Mouse (Mus musculus): ENCODE measurements around the gene Bptf. TPM values are rescaled to one million over a fixed set of nuclear protein-coding genes. Genes with fewer than 3 reads are reported as not detected.
A peak's percentile ranks its signal among the peaks of the same experiment; 100 is the strongest.
"Not testable (repeated sequence)": the region's sequence is repeated elsewhere in the genome, so short reads cannot be mapped to it uniquely, and the experiment has no call there.

Bptf gene
- total RNA-seq, 1 experiment = 86.4 TPM

DNA sequence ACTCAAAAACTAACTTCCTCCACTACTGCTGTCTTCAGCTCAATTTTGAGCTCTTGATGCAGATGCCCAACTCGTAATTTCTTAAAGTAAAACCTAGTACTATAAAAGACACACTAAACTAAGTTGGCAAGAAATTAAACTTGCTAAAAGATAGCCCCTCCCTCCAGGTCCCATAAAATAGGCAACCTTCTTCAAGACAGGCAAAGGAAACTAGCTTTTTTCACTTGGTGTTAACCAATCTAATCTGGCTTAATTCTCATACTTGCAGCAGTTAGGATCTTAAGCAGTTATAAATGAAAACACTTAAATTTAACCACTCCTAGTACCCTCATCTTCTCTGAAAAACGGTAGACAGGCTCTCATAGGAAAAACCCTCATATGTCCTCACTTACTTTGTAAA, 2.3 kb downstream of the Bptf start:
- H3K4me3 ChIP-seq (ENCODE audit: insufficient read depth in 1 of 2, low read depth in 1 of 2, low read length in 2 of 2, poor library complexity in 1 of 2, severe bottlenecking in 1 of 2) = peak overlapping the region; percentile 31 to 91
- no peaks in the 10 kb centered on the region; the same call in 1 of the 2 replicates for H3K36me3 ChIP-seq (ENCODE audit: control insufficient read depth, insufficient read depth, low read length, poor library complexity, severe bottlenecking)
- peaks cover 2 to 7% of the 10 kb centered on the region in 2 experiments; a peak in 2 of 4 replicates for H3K4me1 ChIP-seq (ENCODE audit: control insufficient read depth in 2 of 2, insufficient read depth in 2 of 2, low read length in 2 of 2, poor library complexity in 1 of 2)
- DNase-seq (ENCODE audit: low read depth, low spot score) = no peak
- no peak overlapping the region for H3K27ac ChIP-seq (ENCODE audit: insufficient read depth, low read depth, low read length, poor library complexity, severe bottlenecking)
- in situ Hi-C loops (cut with MboI; ENCODE audit: low sequenced_read_pairs in 2 of 2, unreplicated experiment in 2 of 2) = no loop called here
- no peaks in the 10 kb centered on the region for H3K9me3 ChIP-seq (ENCODE audit: control insufficient read depth, insufficient read depth, low read depth, low read length)
- H3K9ac ChIP-seq (ENCODE audit: insufficient read depth, low read depth, low read length, poor library complexity, severe bottlenecking) = no peak overlapping the region
- no peak for TF ChIP-seq ZC3H11A (IDR thresholded peaks at IDR 0.05; ENCODE audit: borderline replicate concordance, low read depth, low read length)
- no peak for TF ChIP-seq CHD2 (IDR thresholded peaks at IDR 0.05; ENCODE audit: low read depth, low read length)
- TF ChIP-seq MAFK (IDR thresholded peaks at IDR 0.05; ENCODE audit: insufficient read depth, low read depth, low read length) = no peak
- TF ChIP-seq HCFC1 (IDR thresholded peaks at IDR 0.05; ENCODE audit: borderline replicate concordance, insufficient read depth, low read length) = no peak
- no peak for TF ChIP-seq ZNF384 (IDR thresholded peaks at IDR 0.05; ENCODE audit: low read depth, low read length)

DNA sequence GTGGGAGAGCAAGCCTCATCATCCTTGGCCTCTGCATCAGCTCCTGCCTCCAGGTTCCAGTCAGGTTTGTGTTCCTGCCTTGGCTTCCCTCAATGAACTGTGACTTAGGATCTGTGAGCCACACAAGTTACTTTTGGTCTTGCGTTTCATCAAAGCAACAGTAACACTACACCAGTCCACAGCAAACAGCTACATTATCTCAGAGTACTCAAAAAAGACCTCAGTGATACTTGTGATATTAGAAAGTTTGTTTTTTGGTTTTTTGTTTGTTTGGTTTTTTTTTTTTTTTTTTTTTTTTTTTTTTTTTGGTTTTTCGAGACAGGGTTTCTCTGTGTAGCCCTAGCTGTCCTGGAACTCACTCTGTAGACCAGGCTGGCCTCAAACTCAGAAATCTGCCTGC, 5.2 kb downstream of the Bptf start:
- peak; percentile 74 for TF ChIP-seq ZNF384 (IDR thresholded peaks at IDR 0.05; ENCODE audit: low read depth, low read length)
- H3K27ac ChIP-seq (ENCODE audit: insufficient read depth, low read depth, low read length, poor library complexity, severe bottlenecking); in situ Hi-C loops (cut with MboI; ENCODE audit: low sequenced_read_pairs in 2 of 2, unreplicated experiment in 2 of 2); DNase-seq (ENCODE audit: low read depth, low spot score); H3K4me3 ChIP-seq (ENCODE audit: insufficient read depth in 1 of 2, low read depth in 1 of 2, low read length in 2 of 2, poor library complexity in 1 of 2, severe bottlenecking in 1 of 2); H3K9ac ChIP-seq (ENCODE audit: insufficient read depth, low read depth, low read length, poor library complexity, severe bottlenecking); H3K36me3 ChIP-seq (ENCODE audit: control insufficient read depth, insufficient read depth, low read length, poor library complexity, severe bottlenecking); H3K9me3 ChIP-seq (ENCODE audit: control insufficient read depth, insufficient read depth, low read depth, low read length): not testable (repeated sequence)
- H3K4me1 ChIP-seq (ENCODE audit: control insufficient read depth in 2 of 2, insufficient read depth in 2 of 2, low read length in 2 of 2, poor library complexity in 1 of 2) = peaks cover 4 to 18% of the 10 kb centered on the region in 2 experiments; a peak in 2 of 4 replicates

DNA sequence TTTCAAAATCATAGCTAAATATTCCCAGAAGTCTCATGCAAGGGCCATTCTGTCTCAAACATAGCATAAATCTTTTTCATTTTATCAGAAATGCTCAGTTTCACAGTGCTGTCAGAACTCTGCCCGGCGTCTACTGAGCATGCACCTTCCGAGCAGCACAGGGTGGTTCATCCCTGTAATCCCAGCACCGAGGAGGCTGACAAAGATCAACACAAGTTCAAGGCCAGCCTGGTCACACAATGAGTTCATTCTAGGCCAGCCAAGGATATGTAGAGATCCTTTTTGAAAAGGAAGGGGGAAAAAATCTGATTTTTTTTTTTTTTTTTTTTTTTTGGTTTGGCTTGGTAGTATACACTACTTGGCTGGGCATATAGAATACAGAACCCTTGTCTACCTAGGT, 6.9 kb downstream of the Bptf start:
- no peak for DNase-seq (ENCODE audit: low read depth, low spot score)
- Histone ChIP-seq H3K36me3 (ENCODE audit: control insufficient read depth, insufficient read depth, low read length, poor library complexity, severe bottlenecking) (no peaks in the 10 kb centered on the region; the same call in 1 of the 2 replicates), H3K27ac (ENCODE audit: insufficient read depth, low read depth, low read length, poor library complexity, severe bottlenecking) (no peak overlapping the region), H3K4me1 (ENCODE audit: control insufficient read depth in 2 of 2, insufficient read depth in 2 of 2, low read length in 2 of 2, poor library complexity in 1 of 2) (peaks cover 4 to 18% of the 10 kb centered on the region in 2 experiments; a peak in 2 of 4 replicates), H3K9ac (ENCODE audit: insufficient read depth, low read depth, low read length, poor library complexity, severe bottlenecking) (no peak overlapping the region), H3K4me3 (ENCODE audit: insufficient read depth in 1 of 2, low read depth in 1 of 2, low read length in 2 of 2, poor library complexity in 1 of 2, severe bottlenecking in 1 of 2) (no peak overlapping the region), H3K9me3 (ENCODE audit: control insufficient read depth, insufficient read depth, low read depth, low read length) (no peaks in the 10 kb centered on the region)
- no peak for TF ChIP-seq MAFK (IDR thresholded peaks at IDR 0.05; ENCODE audit: insufficient read depth, low read depth, low read length)
- 0 out of 2 replicates have a peak, but pooled peaks have one; percentile 47 for TF ChIP-seq ZNF384 (IDR thresholded peaks at IDR 0.05; ENCODE audit: low read depth, low read length)
- in situ Hi-C loops (cut with MboI; ENCODE audit: low sequenced_read_pairs in 2 of 2, unreplicated experiment in 2 of 2) = no loop called here

DNA sequence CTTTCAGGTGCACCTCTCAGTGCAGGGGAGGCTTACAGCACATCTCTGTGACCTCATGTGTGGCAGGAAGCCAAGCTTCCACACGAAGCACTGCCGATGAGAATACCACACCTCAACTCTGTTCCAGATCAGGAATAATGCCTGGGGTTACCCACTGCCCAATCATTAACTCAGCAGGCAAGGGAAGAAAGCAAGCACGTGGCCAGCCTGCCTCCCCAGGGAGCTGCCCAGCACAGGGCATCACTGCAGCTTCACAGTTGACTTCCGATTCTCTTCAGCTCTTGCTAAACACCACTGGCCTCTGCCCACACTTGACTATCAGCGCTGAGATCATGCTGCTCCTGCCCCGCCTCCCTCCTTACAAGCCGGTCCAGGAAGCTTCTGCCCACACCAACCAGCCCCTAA, 7.6 kb downstream of the Bptf start:
- H3K4me1 ChIP-seq (ENCODE audit: control insufficient read depth in 2 of 2, insufficient read depth in 2 of 2, low read length in 2 of 2, poor library complexity in 1 of 2) = peaks cover 2 to 20% of the 10 kb centered on the region in 2 experiments; a peak in 3 of 4 replicates
- no peaks in the 10 kb centered on the region for H3K9me3 ChIP-seq (ENCODE audit: control insufficient read depth, insufficient read depth, low read depth, low read length)
- H3K36me3 ChIP-seq (ENCODE audit: control insufficient read depth, insufficient read depth, low read length, poor library complexity, severe bottlenecking) = no peaks in the 10 kb centered on the region; the same call in 1 of the 2 replicates
- H3K9ac ChIP-seq (ENCODE audit: insufficient read depth, low read depth, low read length, poor library complexity, severe bottlenecking) = no peak overlapping the region
- in situ Hi-C loops (cut with MboI; ENCODE audit: low sequenced_read_pairs in 2 of 2, unreplicated experiment in 2 of 2) = no loop called here
- 0 out of 4 replicates have a peak overlapping the region, but pooled peaks of 1 of the 2 experiments have one; percentile 4 for H3K4me3 ChIP-seq (ENCODE audit: insufficient read depth in 1 of 2, low read depth in 1 of 2, low read length in 2 of 2, poor library complexity in 1 of 2, severe bottlenecking in 1 of 2)
- 0 out of 2 replicates have a peak overlapping the region, but pooled peaks have one; percentile 4 for H3K27ac ChIP-seq (ENCODE audit: insufficient read depth, low read depth, low read length, poor library complexity, severe bottlenecking)
- TF ChIP-seq ZC3H11A (IDR thresholded peaks at IDR 0.05; ENCODE audit: borderline replicate concordance, low read depth, low read length) = no peak
- TF ChIP-seq MAFK (IDR thresholded peaks at IDR 0.05; ENCODE audit: insufficient read depth, low read depth, low read length) = no peak
- TF ChIP-seq HCFC1 (IDR thresholded peaks at IDR 0.05; ENCODE audit: borderline replicate concordance, insufficient read depth, low read length) = no peak
- TF ChIP-seq ZNF384 (IDR thresholded peaks at IDR 0.05; ENCODE audit: low read depth, low read length) = no peak
- TF ChIP-seq CHD2 (IDR thresholded peaks at IDR 0.05; ENCODE audit: low read depth, low read length) = no peak
- DNase-seq (ENCODE audit: low read depth, low spot score) = no peak

DNA sequence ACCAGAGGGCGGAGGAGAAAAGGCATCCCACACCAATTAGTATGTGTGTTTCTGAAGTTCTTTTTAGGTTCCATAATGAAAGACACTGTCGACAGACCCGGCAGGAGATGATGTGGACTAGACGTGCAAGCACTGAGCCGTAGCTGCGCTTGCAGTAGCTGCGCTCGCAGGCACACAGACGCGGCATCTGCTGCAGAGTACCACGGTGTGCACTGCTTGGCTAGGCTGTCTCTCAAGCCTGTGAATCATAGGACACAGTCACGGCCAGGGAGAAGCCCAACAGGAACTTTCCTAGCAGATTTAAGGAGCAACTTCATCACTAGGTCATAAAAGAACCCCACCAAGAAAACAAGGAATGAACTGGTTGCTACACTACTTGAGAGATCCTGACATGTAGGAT, 14.1 kb downstream of the Bptf start:
- in situ Hi-C loops (cut with MboI; ENCODE audit: low sequenced_read_pairs in 2 of 2, unreplicated experiment in 2 of 2) = no loop called here
- no peaks in the 10 kb centered on the region for H3K9me3 ChIP-seq (ENCODE audit: control insufficient read depth, insufficient read depth, low read depth, low read length)
- no peak for DNase-seq (ENCODE audit: low read depth, low spot score)
- peaks cover 12 to 21% of the 10 kb centered on the region in 2 experiments for H3K4me1 ChIP-seq (ENCODE audit: control insufficient read depth in 2 of 2, insufficient read depth in 2 of 2, low read length in 2 of 2, poor library complexity in 1 of 2)
- H3K4me3 ChIP-seq (ENCODE audit: insufficient read depth in 1 of 2, low read depth in 1 of 2, low read length in 2 of 2, poor library complexity in 1 of 2, severe bottlenecking in 1 of 2) = no peak overlapping the region
- TF ChIP-seq ZNF384 (IDR thresholded peaks at IDR 0.05; ENCODE audit: low read depth, low read length) (no peak), MAFK (IDR thresholded peaks at IDR 0.05; ENCODE audit: insufficient read depth, low read depth, low read length) (no peak), CHD2 (IDR thresholded peaks at IDR 0.05; ENCODE audit: low read depth, low read length) (no peak), HCFC1 (IDR thresholded peaks at IDR 0.05; ENCODE audit: borderline replicate concordance, insufficient read depth, low read length) (no peak), ZC3H11A (IDR thresholded peaks at IDR 0.05; ENCODE audit: borderline replicate concordance, low read depth, low read length) (no peak)
- no peak overlapping the region for H3K27ac ChIP-seq (ENCODE audit: insufficient read depth, low read depth, low read length, poor library complexity, severe bottlenecking)
- H3K9ac ChIP-seq (ENCODE audit: insufficient read depth, low read depth, low read length, poor library complexity, severe bottlenecking) = no peak overlapping the region
- no peaks in the 10 kb centered on the region; the same call in 1 of the 2 replicates for H3K36me3 ChIP-seq (ENCODE audit: control insufficient read depth, insufficient read depth, low read length, poor library complexity, severe bottlenecking)

All from ES-E14 (cell line).